Mouse (Mus musculus) cerebellum, postnatal 10 days (tissue): ENCODE data around the gene Pbx1.
"Not testable (repeated sequence)": the region's sequence is repeated elsewhere in the genome, so short reads cannot be mapped to it uniquely, and the experiment has no call there.

Source experiments
- DNase-seq, 2 experiments: peaks; one replicate each; pipeline ENCODE4 v3.0.0; 2021; ENCODE audit warnings: mixed read lengths in 2 of 2

The Pbx1 gene

GRCm38 (mm10) chr1:168432232-168432280 is at the start of gene Pbx1:
Gene Pbx1 (minus strand): TSS chr1:168432270.
- DNase-seq, result not testable (repeated sequence)

- no peak for DNase-seq
Measured at GRCm38 (mm10) chr1:168479626-168480025, 47.6 kb upstream of the Pbx1 start.

- DNase-seq, result peak in 1 of 2 experiments; percentile 10
Measured at GRCm38 (mm10) chr1:168478829-168479228, 46.8 kb upstream of the Pbx1 start.

DNA sequence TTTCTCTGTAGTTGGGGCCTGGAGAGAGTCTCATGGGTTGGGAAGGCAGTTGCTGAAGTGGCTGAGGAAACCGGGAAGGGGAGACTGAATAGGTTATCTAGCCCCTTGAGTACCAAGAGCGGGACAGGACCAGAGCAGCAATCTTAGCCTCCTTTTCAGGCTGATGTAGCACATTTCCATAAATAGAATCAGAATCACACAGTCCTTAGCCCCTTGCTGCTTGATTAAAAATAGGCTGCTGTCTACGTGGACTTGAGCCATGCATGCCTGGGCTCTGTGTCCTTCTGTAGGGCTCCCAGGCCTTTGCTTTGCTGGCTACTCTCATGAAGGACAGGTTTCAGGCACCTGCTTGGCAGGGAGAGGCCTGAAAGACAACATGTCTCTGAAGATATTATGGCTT is 44.8 kb upstream of the Pbx1 start:
- DNase-seq, result peak; percentile 55 to 56

- peak; percentile 52 to 66 for DNase-seq
Measured at GRCm38 (mm10) chr1:168476216-168476897, 44.3 kb upstream of the Pbx1 start.

DNA sequence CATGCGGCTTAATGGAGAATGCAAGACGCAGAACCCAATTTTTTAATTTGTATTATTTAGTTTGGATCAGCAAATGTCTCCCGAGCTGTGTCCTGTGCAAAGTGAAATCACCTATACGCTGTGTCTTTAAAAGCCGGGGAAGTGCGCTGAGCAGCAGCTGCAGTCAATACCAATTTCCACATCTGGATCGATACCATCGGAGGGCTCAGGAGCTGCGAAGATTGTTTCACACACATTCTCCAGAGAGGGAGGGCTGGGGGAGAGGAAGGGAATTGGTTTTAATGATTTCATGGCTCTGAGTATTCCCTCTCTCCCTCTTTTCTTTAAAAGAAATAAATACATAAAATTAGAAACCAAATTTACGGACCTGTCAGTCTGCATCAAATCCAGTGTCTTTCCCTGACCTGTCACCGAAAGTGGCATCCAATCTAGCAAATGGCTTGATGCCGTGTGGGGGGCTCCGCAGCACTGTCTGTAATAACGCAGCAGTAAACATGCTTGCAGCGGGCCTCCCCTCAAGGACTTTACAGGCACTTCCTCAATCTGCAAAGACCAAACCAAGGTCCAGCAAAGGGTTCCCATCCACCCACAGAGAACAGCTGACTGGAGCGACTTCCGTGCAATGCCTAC is 43.6 kb upstream of the Pbx1 start:
- no peak for DNase-seq

GRCm38 (mm10) chr1:168473255-168474069 is 41.4 kb upstream of the Pbx1 start:
- peak; percentile 39 to 55 for DNase-seq

DNA sequence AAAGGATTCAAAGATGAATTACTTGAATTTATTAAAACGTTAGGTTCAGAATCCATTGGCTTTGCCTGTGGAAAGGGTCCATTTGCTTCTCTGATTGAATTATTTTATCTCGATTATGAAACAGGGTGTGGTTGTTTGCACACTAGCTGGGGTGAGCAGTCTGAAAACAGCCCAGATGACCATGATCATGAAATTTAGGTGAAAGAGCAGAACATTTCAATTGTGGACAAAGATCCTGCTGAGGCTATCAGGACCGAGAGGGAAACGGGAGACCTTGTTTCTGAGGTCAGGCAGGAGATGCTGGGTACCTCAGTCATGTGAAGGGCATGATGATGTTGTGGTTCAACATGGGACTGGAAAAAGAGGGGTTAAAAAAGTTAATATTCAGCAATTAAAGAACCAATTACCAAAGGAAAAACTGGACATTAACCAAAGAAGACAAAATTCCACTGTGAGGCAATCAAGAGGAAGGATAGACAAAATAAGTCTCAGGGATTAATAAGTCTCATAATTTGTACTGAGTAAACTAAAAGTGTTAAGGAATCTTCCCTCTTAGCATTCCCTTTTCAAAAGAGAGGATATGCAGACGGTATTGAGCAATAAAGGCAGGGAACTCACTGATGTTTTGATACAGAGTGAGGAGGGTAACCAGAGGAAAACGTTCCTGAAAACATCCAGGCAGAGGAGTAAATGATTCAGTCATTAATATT is 40.6 kb upstream of the Pbx1 start:
- DNase-seq, result no peak

- no peak for DNase-seq
Measured at GRCm38 (mm10) chr1:168459426-168459825, 27.4 kb upstream of the Pbx1 start.

- DNase-seq, result peak; percentile 31 to 34
Measured at GRCm38 (mm10) chr1:168457191-168457747, 25.2 kb upstream of the Pbx1 start.

GRCm38 (mm10) chr1:168455178-168455577 is 23.1 kb upstream of the Pbx1 start:
- peak; percentile 16 for DNase-seq

DNA sequence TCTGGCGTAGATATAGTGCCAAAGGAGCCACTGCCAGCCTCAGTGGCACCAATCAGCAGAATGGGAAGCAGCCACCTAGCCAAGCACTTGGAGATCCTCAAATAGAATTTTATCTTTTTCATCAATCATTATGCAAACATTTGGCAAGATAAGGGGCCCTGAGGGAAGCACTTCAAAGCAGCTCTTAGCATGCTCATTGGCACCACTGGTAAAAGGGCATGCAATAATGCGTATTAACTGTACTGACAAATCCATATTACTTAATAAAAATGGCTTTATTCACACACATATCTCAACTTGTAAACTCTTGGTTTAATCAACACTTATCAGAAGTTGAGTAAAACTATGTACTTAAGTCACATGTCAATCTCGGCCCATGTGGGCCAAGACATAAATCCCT is 1.6 kb upstream of the Pbx1 start:
- no peak for DNase-seq

GRCm38 (mm10) chr1:168432281-168432725 is 233 bp upstream of the Pbx1 start:
- peak; percentile 98 to 99 for DNase-seq

DNA sequence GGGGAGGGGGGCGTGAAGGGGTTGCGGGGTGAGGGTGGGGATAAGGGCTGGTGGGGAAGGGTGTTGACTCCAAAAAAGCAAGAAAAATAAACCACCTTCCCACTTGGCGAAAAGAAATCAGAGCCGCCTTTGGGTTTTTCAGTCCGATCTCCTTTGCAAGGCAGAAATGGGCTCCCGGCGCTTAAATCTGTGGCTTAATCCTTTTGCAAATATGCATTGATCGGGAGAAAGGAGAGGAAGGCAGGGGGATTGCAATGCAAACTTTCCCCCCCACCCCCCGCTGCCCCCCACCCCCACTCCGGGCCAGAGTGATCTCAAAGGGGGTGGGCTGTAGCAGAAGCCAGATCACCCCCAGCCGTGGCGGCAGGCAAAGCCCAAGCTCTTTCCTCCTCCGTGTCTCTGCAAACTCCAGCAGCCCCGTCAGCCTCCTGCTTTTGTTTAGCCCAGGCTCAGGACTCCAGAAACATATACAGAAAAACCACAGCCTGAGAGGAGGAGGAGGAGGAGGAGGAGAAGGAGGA is 299 bp downstream of the Pbx1 start:
- DNase-seq, result peak in 1 of 2 experiments; percentile 85

- peak; percentile 73 for DNase-seq
Measured at GRCm38 (mm10) chr1:168430868-168431710, 981 bp downstream of the Pbx1 start.

DNA sequence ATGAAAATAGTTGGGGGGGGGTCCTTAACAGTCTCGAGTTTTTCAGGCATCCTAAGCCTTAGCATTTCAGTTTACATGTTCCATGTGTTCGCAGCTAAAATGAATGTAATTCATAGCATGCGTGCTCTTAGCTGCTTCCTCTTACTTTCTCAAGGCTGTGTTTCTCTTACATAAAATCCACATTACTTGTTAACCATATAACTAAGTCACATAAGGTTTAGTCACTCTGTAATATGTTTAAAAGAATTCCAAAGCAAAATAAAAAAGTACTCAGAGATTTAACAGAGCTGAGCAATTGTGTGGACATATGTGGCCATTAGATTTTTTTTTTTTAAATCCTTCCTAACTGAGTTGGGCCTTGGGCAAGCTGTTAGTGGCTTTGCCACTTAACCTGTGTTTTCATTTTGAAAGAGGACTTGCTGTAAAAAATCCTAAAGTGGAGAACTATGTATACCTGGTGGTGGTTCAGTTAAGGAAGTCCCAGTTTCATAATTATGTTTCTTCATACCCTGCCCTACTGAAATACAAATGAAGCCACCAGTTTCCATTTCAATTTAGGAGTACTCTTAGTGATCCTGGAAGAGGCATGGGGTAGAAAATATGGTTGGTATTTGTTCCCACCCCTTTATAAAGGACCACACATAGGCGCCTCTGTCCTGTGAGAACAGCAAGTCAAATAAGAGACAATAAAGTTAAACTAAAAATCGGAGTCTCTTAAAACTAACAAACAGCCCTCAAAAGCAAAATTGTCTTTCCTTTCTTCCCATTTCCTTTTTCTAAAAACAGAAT is 2.0 kb downstream of the Pbx1 start:
- DNase-seq, result no peak

DNA sequence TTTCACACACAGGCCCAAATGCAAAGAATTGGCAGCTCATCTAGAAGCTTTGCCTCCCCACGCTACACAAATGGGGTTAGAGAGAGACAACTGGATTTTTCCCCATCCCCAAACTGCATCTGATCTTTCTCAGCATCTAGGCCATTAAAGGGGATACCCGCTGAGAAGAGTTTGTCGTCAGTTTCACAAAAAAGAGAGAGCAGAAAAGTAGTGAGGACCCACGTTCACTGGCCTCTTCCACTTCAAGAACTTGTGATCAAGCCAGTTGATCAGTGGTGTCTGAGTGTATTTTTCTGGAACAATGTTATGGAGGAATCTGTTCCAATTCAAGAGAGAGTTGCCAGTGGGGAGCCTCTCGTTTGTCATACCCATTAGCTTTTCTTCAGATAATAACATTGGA is 2.7 kb downstream of the Pbx1 start:
- DNase-seq, result peak in 1 of 2 experiments; percentile 28

- no peak for DNase-seq
Measured at GRCm38 (mm10) chr1:168428255-168428654, 3.8 kb downstream of the Pbx1 start.

DNA sequence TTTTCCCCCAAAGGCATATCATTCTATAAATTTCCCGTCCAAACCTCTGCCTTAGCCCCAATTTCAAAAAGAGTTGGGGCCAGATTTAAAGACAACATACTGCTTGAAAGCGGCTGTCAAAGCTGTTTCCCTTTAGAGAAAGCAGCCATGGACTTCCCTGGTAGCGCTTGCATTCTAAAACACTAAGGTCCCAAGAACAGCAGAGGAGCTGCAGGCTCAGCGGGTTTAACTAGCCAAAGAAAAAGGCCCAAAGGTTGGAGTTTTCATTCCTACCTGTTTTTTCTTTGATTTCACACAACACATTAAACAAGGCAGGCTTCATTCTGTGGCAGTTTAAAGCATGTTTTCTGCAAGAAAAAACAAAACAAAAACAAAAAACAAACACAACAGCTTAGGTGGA is 4.5 kb downstream of the Pbx1 start:
- DNase-seq, result no peak

- DNase-seq, result no peak
Measured at GRCm38 (mm10) chr1:168426900-168427299, 5.2 kb downstream of the Pbx1 start.

DNA sequence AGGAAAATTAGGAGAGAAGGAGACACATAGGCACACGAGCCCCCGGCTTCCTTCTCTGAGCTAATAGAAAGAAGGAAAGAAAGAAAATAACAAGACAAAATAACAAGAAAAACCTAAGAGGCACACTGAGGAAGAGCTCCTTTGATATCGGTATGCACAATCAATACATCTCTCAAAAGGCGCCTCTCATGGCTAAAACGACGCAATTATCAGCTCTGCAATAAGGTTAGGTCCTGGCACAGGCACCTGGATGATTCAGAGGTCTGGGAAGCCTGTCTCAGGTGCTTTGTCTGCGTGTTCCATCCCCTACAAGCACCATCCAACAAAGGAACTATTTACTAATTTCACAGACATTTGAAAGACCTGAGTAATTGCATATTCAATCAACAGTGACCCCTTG is 5.8 kb downstream of the Pbx1 start:
- no peak for DNase-seq
